Mouse (Mus musculus) intestine, embryonic 16.5 days (tissue): ENCODE results near the gene Pou6f2. TPM values are rescaled to one million over a fixed set of nuclear protein-coding genes. Genes with fewer than 3 reads are reported as not detected.

ENCODE experiments used
- ATAC-seq: fragments of 200-750 bp; cut with Nextera tagmentation; 2 replicates; pipeline ENCODE4 v1.8.0; 2017; ENCODE audit warnings: moderate TSS enrichment, moderate library complexity
- H3K27ac ChIP-seq: fragments of 300-500 bp; sonication (generic); 2 replicates; pipeline ENCODE4 v1.5.1; 2014; ENCODE audit warnings: mild to moderate bottlenecking, low read length
- H3K27me3 ChIP-seq: fragments of 300-500 bp; sonication (generic); replicated peaks from 2 replicates; pipeline ENCODE4 v1.6.1; 2014; ENCODE audit warnings: low read length, control low read depth, mixed read lengths; ENCODE audit not compliant: control insufficient read depth, insufficient read depth
- H3K36me3 ChIP-seq: fragments of 300-500 bp; sonication (generic); 2 replicates; pipeline ENCODE4 v1.6.1; 2014; ENCODE audit warnings: low read length, control low read depth; ENCODE audit not compliant: control insufficient read depth, insufficient read depth
- H3K4me1 ChIP-seq: fragments of 300-500 bp; sonication (generic); 2 replicates; pipeline ENCODE4 v1.6.1; 2014; ENCODE audit warnings: low read length, control low read depth, mixed read lengths; ENCODE audit not compliant: control insufficient read depth, insufficient read depth
- H3K4me2 ChIP-seq: fragments of 300-500 bp; sonication (generic); 2 replicates; pipeline ENCODE4 v1.6.1; 2014; ENCODE audit warnings: low read depth, low read length, control low read depth
- H3K4me3 ChIP-seq: fragments of 300-500 bp; sonication (generic); 2 replicates; pipeline ENCODE4 v1.5.1; 2014; ENCODE audit warnings: mild to moderate bottlenecking, low read length
- H3K9ac ChIP-seq: fragments of 300-500 bp; sonication (generic); 2 replicates; pipeline ENCODE4 v1.6.1; 2014; ENCODE audit warnings: low read depth, low read length
- H3K9me3 ChIP-seq: fragments of 300-500 bp; sonication (generic); 2 replicates; pipeline ENCODE4 v1.6.1; 2016; ENCODE audit warnings: low read length, control low read depth; ENCODE audit not compliant: control insufficient read depth
- WGBS: fragments of 180-500 bp; shearing (Covaris S2); extraction: QIAGEN DNeasy Blood & Tissue Kit; methylation state at CpG from one replicate; pipeline ENCODE4 v1.1.7; 2014; 5-methylcytosine and 5-hydroxymethylcytosine counted together
- polyA plus RNA-seq: library from polyadenylated mRNA; unstranded; fragments of >200 nt; fragmentation: Nextera tagmentation; extraction: Ambion mirVana; gene quantifications from 2 replicates; pipeline ENCODE4 v1.2.1, GENCODE M21; 2015

Gene Pou6f2
- polyA plus RNA-seq, 1 experiment from 2014 or later = 0.16 TPM

DNA sequence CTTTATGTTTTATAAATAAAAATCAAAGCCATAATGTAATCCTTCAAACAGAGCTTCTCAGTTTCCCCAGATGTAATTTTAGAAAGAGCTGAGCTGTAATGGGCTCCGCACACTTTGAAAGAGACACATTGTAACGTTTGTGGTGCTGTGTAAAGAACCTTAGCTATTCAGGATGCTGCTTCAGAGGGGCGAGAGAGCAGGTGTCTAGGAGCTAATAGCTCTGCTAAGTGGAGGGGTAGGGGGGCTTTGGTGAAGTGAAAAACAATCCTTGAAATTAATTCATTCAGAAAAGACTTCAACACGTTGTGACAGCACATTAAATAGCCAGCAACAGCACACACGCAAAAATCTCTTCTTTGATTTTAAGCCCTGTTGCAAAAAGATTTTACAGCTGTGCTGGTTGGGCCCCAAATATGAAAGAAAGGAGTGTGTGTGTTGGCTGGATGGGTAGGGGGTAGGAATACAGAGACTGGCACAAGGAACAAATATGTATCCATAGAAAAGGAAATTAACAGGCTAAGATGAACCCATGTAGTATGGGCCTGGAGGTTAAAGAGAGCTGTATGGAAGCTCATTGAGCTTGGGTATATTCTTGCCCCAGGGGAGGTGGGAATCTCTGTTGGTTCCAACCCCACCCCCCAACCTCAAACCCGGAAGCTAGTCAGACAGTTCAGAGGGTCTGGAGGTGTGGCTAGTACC lies 73.4 kb downstream of the Pou6f2 start:
- no peak overlapping the region for H3K4me2 ChIP-seq
- H3K4me3 ChIP-seq = no peak overlapping the region
- H3K4me1 ChIP-seq = no peaks in the 10 kb centered on the region
- WGBS = 62% methylated on average over 6 of the region's 6 CpGs
- no peaks in the 10 kb centered on the region for H3K36me3 ChIP-seq
- no peak overlapping the region for H3K27ac ChIP-seq
- H3K27me3 ChIP-seq = no peaks in the 10 kb centered on the region
- no peaks in the 10 kb centered on the region for H3K9me3 ChIP-seq
- H3K9ac ChIP-seq = no peak overlapping the region
- no peak for ATAC-seq

DNA sequence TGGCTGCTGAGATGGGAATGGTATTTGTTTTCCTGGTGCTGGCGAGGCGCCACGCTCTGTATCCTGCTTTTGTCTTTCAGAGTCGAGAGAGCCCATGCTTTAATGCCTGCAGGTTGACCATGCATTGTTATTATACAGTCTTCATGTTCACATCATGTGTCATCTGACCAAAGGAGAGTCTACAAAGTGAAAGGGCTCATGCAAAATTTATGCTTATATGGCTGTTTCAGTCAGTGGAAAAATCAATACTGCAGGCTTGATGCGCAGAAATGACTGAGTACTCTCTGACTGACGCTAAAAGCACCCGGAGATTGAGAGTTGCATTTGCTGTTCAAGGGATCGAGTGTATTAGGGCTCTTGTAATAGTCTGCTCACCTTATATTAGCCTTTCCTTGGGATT lies 74.1 kb downstream of the Pou6f2 start:
- no peak overlapping the region for H3K4me3 ChIP-seq
- H3K4me1 ChIP-seq = no peaks in the 10 kb centered on the region
- no peaks in the 10 kb centered on the region for H3K9me3 ChIP-seq
- 66% methylated on average over 8 of the region's 8 CpGs for WGBS
- H3K9ac ChIP-seq = no peak overlapping the region
- H3K27me3 ChIP-seq = no peaks in the 10 kb centered on the region
- H3K36me3 ChIP-seq = no peaks in the 10 kb centered on the region
- H3K27ac ChIP-seq = no peak overlapping the region
- ATAC-seq = no peak
- H3K4me2 ChIP-seq = no peak overlapping the region

DNA sequence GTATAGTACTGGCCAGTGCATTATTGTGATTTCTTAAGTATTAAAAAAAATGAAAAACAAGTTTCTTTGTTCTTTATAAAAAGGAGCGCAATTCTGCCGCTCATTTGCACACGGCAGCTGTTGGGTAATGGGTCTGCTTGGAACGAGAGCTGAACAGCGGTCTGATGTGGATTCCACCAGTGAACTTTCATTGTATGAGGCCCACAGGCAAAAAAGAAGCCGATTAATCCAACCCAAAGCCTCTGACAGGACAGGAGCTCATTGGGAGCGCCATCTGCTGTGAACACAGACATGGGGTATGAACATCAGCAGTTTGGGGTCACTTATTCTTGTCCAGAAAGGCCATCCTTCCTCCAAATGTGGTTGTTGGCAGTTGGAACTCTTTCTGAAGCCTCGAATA lies 84.9 kb downstream of the Pou6f2 start:
- ATAC-seq = no peak
- Histone ChIP-seq H3K9ac (no peak overlapping the region), H3K27ac (no peak overlapping the region), H3K4me1 (no peaks in the 10 kb centered on the region), H3K27me3 (no peaks in the 10 kb centered on the region), H3K9me3 (no peaks in the 10 kb centered on the region), H3K36me3 (no peaks in the 10 kb centered on the region), H3K4me2 (no peak overlapping the region), H3K4me3 (no peak overlapping the region)
- WGBS = 75% methylated on average over 8 of the region's 8 CpGs

DNA sequence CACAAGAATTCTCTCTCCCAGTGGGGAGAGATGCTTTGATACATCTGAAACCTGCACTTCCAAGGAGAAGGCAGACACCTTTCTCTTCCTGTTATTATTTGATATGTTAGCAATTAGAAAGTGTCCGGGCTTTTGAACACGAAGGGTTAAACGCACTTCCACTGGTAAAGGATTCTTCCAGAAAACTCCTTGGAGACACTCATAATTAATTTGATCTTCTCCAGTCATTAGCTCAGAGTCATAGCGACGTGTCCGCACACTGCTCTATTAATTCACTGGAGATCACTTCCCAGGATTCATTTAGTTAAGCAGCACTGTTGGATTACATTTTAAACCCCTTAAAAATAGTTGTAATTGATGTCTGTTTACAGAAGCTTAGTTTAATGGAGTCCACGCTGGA lies 88.5 kb downstream of the Pou6f2 start:
- ATAC-seq = no peak
- no peaks in the 10 kb centered on the region for H3K4me1 ChIP-seq
- 45% methylated on average over 7 of the region's 7 CpGs for WGBS
- no peak overlapping the region for H3K9ac ChIP-seq
- H3K27ac ChIP-seq = no peak overlapping the region
- no peaks in the 10 kb centered on the region for H3K36me3 ChIP-seq
- H3K9me3 ChIP-seq = no peaks in the 10 kb centered on the region
- H3K4me2 ChIP-seq = no peak overlapping the region
- no peak overlapping the region for H3K4me3 ChIP-seq
- H3K27me3 ChIP-seq = no peaks in the 10 kb centered on the region

DNA sequence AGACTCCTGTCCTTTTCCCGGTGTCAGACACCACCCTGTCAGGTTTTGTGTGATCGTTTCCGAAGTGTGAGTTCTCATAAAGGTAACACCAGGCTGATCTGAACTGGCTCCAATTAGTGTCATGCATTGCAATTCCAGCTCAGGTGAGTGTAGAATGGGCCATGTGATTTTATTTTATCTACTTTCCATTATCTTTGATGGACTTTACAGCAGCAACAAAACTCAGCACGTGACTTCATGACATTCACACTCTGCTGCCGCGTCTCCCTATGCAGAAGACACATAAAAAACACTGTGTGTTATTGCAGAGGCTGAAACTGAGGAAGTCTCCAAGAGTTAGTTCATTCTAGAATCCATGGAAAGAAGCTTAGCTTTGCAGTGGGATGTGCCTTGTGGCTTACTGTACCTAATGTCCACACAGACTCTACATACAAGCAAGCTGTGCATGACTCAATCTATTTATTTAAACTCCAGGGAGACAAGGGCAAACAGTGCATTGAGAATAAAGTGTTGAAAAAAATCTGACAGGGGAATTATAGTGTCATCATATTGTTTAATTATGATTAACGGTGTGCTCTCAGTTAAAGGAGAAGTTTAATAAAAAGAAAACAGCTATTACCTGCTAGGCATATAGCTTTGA lies 90.9 kb downstream of the Pou6f2 start:
- no peak overlapping the region for H3K4me3 ChIP-seq
- H3K27me3 ChIP-seq = no peaks in the 10 kb centered on the region
- H3K9me3 ChIP-seq = no peaks in the 10 kb centered on the region
- ATAC-seq = peak; percentile 78
- WGBS = 70% methylated on average over 7 of the region's 7 CpGs
- no peak overlapping the region for H3K9ac ChIP-seq
- H3K4me2 ChIP-seq = no peak overlapping the region
- H3K4me1 ChIP-seq = no peaks in the 10 kb centered on the region
- H3K36me3 ChIP-seq = no peaks in the 10 kb centered on the region
- H3K27ac ChIP-seq = no peak overlapping the region

DNA sequence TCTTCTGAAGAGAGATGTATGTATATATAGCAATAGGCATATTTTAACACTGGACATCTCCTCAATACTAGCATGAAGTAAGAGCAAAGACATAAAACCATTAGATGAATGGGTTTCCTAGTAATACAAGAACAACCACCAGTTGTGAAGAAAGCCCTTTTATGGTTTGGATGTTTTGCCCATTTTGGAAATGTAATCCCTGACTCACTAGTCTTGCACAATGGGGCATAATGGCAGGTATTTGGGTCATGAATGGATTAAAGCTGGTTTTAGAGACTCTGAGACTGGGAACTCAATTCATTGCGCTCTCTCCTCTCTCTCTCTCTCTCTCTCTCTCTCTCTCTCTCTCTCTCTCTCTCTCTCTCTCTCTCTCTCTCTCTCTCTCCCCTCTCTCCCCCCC lies 97.5 kb downstream of the Pou6f2 start:
- no peaks in the 10 kb centered on the region for H3K27me3 ChIP-seq
- no peak overlapping the region for H3K4me3 ChIP-seq
- no peak for ATAC-seq
- H3K4me1 ChIP-seq = no peaks in the 10 kb centered on the region
- no peaks in the 10 kb centered on the region for H3K36me3 ChIP-seq
- H3K4me2 ChIP-seq = no peak overlapping the region
- H3K27ac ChIP-seq = no peak overlapping the region
- H3K9ac ChIP-seq = no peak overlapping the region
- 77% methylated on average over 1 of the region's 1 CpGs for WGBS
- no peaks in the 10 kb centered on the region for H3K9me3 ChIP-seq

DNA sequence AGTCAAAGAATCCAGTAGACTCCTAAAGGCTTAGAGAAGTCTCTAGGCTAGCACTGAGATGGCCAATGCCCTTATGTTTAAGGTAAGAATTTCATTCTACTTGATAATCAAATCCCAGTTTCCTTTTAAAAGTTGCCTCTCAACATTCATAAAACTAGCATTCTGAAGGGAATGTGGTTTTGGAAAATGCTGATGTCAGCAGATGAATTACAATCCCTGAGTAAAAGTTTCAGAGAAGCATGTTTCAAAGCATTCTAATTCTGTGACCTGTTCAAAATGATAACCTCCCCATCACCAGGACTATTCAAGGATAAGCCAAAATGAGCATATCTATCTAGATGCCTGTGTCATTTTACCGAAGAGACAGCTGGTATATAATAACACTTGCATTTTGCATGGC lies 104.0 kb downstream of the Pou6f2 start:
- no peaks in the 10 kb centered on the region for H3K9me3 ChIP-seq
- no peaks in the 10 kb centered on the region for H3K27me3 ChIP-seq
- ATAC-seq = no peak
- no peak overlapping the region for H3K4me3 ChIP-seq
- 87% methylated on average over 1 of the region's 1 CpGs for WGBS
- no peak overlapping the region for H3K27ac ChIP-seq
- H3K4me2 ChIP-seq = no peak overlapping the region
- H3K9ac ChIP-seq = no peak overlapping the region
- no peaks in the 10 kb centered on the region for H3K36me3 ChIP-seq
- H3K4me1 ChIP-seq = peaks cover 3% of the 10 kb centered on the region; the same call in 1 of the 2 replicates

DNA sequence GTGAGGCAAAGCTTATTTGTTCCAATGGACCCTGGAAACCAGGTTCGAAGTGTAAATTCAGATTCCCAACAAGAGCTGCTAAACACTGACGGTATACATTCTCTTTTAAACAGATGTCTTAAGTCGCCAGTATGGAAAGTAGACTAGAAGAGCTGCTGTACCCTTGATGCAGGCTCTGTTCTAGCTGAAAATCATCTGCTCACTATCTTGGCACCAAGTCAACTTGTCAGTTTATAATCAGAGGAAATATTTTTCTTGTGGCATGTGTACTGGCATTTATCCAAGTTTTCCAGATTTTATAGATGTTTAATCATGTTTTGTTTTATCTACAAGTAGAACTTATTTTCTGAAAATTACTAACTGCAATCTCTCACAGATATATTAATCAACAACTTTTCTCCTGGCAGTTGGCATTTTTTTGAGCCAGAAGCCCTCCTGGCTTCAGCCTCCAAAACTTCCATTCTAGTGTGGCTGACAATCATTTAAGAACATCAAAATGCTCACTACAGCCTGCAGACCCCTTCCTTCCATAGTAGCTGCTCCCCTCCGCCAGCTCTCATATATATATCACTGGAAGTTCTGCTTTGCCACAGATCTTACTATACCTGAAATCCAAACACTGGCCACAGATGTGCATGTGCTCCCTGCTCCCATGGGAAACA lies 107.1 kb downstream of the Pou6f2 start:
- no peaks in the 10 kb centered on the region for H3K36me3 ChIP-seq
- ATAC-seq = no peak
- no peak overlapping the region for H3K9ac ChIP-seq
- H3K27ac ChIP-seq = no peak overlapping the region
- H3K4me3 ChIP-seq = no peak overlapping the region
- H3K9me3 ChIP-seq = no peaks in the 10 kb centered on the region
- 52% methylated on average over 4 of the region's 4 CpGs for WGBS
- no peak overlapping the region for H3K4me2 ChIP-seq
- H3K4me1 ChIP-seq = peaks cover 3% of the 10 kb centered on the region; the same call in 1 of the 2 replicates
- H3K27me3 ChIP-seq = no peaks in the 10 kb centered on the region

DNA sequence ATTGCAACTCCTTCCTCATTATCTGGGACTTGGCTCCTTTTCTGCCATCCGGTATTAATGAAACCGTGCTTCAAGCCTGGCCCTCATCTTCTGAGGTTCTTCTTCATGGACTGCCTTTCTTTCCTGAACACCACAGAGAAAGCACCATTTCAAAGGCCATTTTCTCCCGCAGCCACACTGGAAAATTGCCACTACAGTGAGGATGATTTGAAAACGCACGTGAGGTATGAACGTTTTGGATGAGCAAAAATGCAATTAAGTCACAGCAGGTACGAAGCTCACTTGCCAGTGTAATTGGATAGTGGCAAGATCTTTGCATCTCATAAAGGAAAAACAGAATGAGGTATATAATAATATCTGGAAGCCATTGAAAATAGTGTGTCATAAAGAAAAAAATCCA lies 110.0 kb downstream of the Pou6f2 start:
- 73% methylated on average over 7 of the region's 7 CpGs for WGBS
- H3K9ac ChIP-seq = no peak overlapping the region
- peaks cover 3% of the 10 kb centered on the region; the same call in 1 of the 2 replicates for H3K4me1 ChIP-seq
- H3K4me3 ChIP-seq = no peak overlapping the region
- H3K9me3 ChIP-seq = no peaks in the 10 kb centered on the region
- no peak for ATAC-seq
- H3K27ac ChIP-seq = no peak overlapping the region
- H3K27me3 ChIP-seq = no peaks in the 10 kb centered on the region
- H3K36me3 ChIP-seq = no peaks in the 10 kb centered on the region
- no peak overlapping the region for H3K4me2 ChIP-seq
